Mouse (Mus musculus) ES-Bruce4 (cell line): Measurements from ENCODE around the gene Plcxd3. TPM values are rescaled to one million over a fixed set of nuclear protein-coding genes. Genes with fewer than 3 reads are reported as not detected.

Source experiments
- H3K27ac ChIP-seq: 2 replicates; pipeline ENCODE4 v1.5.1; 2012; ENCODE audit warnings: low read length, inconsistent platforms; ENCODE audit not compliant: insufficient read depth
- H3K27me3 ChIP-seq: 2 replicates; pipeline ENCODE4 v1.6.1; 2012; ENCODE audit warnings: mild to moderate bottlenecking, low read length, inconsistent platforms; ENCODE audit not compliant: control insufficient read depth, poor library complexity, insufficient read depth, severe bottlenecking
- H3K36me3 ChIP-seq: 2 replicates; pipeline ENCODE4 v1.6.1; 2012; ENCODE audit warnings: inconsistent platforms, mild to moderate bottlenecking, low read length, moderate library complexity; ENCODE audit not compliant: control insufficient read depth, poor library complexity, insufficient read depth, severe bottlenecking
- H3K4me1 ChIP-seq: one replicate; pipeline ENCODE4 v1.8.1; 2011; ENCODE audit warnings: low read length; ENCODE audit not compliant: control insufficient read depth, insufficient read depth
- H3K4me3 ChIP-seq: 2 replicates; pipeline ENCODE4 v1.5.1; 2011; ENCODE audit warnings: low read depth, mild to moderate bottlenecking, low read length
- H3K9ac ChIP-seq: 2 replicates; pipeline ENCODE4 v1.6.1; 2012; ENCODE audit warnings: low read depth, mild to moderate bottlenecking, inconsistent platforms; ENCODE audit not compliant: poor library complexity, severe bottlenecking
- H3K9me3 ChIP-seq: replicated peaks from 2 replicates; pipeline ENCODE4 v1.6.1; 2012; ENCODE audit warnings: mild to moderate bottlenecking, low read length, inconsistent platforms; ENCODE audit not compliant: control insufficient read depth, poor library complexity, insufficient read depth, severe bottlenecking
- CTCF ChIP-seq: IDR thresholded peaks from one replicate; pipeline ENCODE4 v1.8.1; 2011; ENCODE audit warnings: low read depth, low read length
- EP300 ChIP-seq: IDR thresholded peaks from 2 replicates; pipeline ENCODE4 v1.6.1; 2011; ENCODE audit warnings: low read depth, low read length; ENCODE audit not compliant: insufficient read depth
- POLR2A ChIP-seq: IDR thresholded peaks from one replicate; pipeline ENCODE4 v1.8.1; 2011; ENCODE audit warnings: low read length; ENCODE audit not compliant: insufficient read depth
- polyA plus RNA-seq: library from polyadenylated mRNA; stranded (reverse); fragments of >200 nt; gene quantifications from 2 replicates; pipeline ENCODE4 v1.2.4, GENCODE M21; 2011; ENCODE audit warnings: low read depth; ENCODE audit not compliant: missing spikeins, insufficient read depth, insufficient read length

Gene Plcxd3
- polyA plus RNA-seq, 1 experiment = not detected

DNA sequence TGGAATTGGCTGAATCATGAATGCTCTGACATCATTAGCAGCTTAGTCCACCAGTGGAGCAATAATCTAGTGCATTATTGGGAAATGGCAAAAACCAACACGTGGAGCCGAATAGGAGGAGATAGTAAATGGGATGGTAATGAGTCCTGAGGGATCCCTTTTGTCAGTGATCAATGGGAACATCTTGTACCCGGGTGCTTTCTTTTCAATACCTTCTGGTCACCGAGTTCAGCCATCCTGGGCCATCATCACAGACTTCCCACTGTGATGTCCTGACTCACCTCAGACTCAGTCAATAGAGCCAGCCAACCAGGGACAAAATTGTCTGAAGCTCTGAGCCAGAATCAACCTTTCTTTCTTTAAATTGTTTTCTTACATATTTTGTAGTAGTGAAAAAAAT, 24.8 kb downstream of the Plcxd3 start:
- Histone ChIP-seq H3K36me3 (no peaks in the 10 kb centered on the region), H3K9ac (no peak overlapping the region), H3K27ac (no peak overlapping the region), H3K4me1 (no peaks in the 10 kb centered on the region), H3K4me3 (no peak overlapping the region), H3K27me3 (no peaks in the 10 kb centered on the region), H3K9me3 (no peaks in the 10 kb centered on the region)
- no peak for TF ChIP-seq CTCF

DNA sequence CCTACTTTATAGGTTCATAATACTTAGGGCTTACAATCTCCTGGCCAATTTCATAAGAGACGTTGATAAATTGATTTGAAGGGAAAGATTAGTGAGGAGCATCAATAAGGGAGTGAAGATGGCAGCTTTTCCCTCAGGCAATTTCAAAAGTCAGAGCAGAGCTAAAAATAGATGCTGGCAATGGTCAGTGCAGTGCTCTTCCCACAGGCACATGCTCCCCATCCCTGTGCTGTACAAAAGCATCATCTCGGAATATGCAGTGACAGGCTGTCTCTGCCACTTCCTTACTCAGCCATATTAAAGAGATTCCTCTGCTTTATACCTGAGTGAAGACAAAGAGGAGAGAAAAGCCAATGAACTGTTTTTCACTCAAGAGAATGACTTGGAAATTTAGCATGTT, 36.0 kb downstream of the Plcxd3 start:
- Histone ChIP-seq H3K27ac (no peak overlapping the region), H3K4me3 (no peak overlapping the region), H3K4me1 (no peaks in the 10 kb centered on the region), H3K9ac (no peak overlapping the region), H3K27me3 (no peaks in the 10 kb centered on the region), H3K36me3 (no peaks in the 10 kb centered on the region), H3K9me3 (no peaks in the 10 kb centered on the region)
- TF ChIP-seq POLR2A (no peak), EP300 (no peak), CTCF (no peak)

DNA sequence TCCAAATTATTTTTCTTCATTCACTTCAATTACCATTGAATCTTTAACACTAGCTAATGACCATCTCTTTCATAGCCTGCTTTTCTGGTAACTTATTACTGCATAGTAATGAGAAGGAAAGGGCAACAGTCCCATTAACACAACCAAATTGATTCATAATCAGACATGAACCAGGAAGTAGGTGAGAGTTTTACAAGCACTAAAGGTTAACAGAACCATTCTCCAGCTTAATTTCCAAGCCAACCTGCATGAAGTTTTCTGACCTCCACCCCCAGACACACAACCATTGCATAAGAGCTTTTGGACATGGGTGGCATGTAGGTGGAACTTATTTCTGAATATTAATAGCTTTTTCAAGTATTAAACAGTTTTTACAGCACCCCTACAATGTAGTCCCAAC, 64.8 kb downstream of the Plcxd3 start:
- no peaks in the 10 kb centered on the region for H3K9me3 ChIP-seq
- H3K36me3 ChIP-seq = no peaks in the 10 kb centered on the region
- TF ChIP-seq POLR2A (no peak), EP300 (no peak), CTCF (no peak)

DNA sequence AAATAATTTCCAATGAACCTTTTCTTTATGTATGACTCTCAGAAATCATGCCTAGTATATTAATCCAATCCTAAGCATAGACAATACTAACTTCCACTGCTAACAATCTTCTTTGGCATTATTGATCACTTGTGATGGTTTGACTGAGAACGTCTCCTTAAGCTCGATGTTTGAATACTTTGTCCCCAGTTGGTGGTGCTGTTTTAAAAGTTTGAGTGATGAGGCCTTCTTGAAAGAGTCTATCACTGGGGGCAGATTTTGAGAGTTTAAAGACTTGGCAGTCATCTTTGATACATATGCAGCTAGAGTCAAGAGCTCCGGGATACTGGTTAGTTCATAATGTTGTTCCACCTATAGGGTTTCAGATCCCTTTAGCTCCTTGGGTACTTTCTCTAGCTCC, 120.9 kb downstream of the Plcxd3 start:
- no peaks in the 10 kb centered on the region for H3K9me3 ChIP-seq
- no peak overlapping the region for H3K27ac ChIP-seq
- no peaks in the 10 kb centered on the region for H3K27me3 ChIP-seq
- no peaks in the 10 kb centered on the region for H3K36me3 ChIP-seq
- H3K9ac ChIP-seq = no peak overlapping the region
- no peaks in the 10 kb centered on the region for H3K4me1 ChIP-seq
- no peak overlapping the region for H3K4me3 ChIP-seq
- TF ChIP-seq POLR2A = no peak
- TF ChIP-seq CTCF = no peak
- TF ChIP-seq EP300 = no peak

More for the DNA sequence above, 64.8 kb downstream of the Plcxd3 start:
- H3K27me3 ChIP-seq = no peaks in the 10 kb centered on the region
- no peaks in the 10 kb centered on the region for H3K4me1 ChIP-seq
- H3K9ac ChIP-seq = no peak overlapping the region
- H3K4me3 ChIP-seq = no peak overlapping the region
- H3K27ac ChIP-seq = no peak overlapping the region

DNA sequence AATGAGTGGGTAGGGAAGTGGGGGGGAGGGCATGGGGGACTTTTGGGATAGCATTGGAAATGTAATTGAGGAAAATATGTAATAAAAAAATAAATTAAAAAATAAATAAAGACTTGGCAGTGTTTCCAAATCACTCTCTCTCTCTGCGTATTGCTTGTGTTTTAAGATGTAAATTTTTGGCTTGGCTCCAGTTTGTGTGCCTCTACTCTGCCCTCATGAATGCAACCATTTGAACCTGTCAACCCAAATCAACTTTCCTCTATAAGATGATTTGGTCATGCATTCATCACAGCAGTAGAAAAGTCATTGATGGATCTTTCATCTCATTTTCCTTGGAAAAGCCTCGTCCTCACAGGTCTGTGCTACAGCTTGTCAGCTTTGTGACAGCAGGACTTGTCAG, 121.7 kb downstream of the Plcxd3 start:
- TF ChIP-seq POLR2A (no peak), EP300 (no peak), CTCF (no peak)
- H3K9me3 ChIP-seq = no peaks in the 10 kb centered on the region
- no peak overlapping the region for H3K9ac ChIP-seq
- no peak overlapping the region for H3K4me3 ChIP-seq
- no peak overlapping the region for H3K27ac ChIP-seq
- no peaks in the 10 kb centered on the region for H3K36me3 ChIP-seq
- H3K4me1 ChIP-seq = no peaks in the 10 kb centered on the region
- no peaks in the 10 kb centered on the region for H3K27me3 ChIP-seq

DNA sequence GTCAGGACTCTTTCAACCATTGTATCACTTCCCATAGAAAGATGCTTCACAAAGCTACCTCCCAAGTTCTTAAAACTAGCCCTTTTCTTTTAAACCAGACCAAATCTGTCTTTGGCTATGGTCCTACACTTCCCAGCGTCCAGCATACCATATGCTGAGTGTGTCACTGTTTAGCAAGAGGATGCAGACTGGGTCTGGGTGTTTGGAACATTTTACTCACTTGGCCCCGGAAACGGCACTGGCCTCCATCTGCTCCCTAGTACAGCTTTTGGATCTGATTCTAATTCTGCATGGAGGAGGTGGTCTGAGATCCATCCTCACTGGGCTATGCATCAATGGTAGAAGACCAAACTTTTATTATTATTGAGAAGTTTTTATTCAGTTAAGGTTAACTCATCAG, 122.7 kb downstream of the Plcxd3 start:
- Histone ChIP-seq H3K9me3 (no peaks in the 10 kb centered on the region), H3K9ac (no peak overlapping the region), H3K27ac (no peak overlapping the region), H3K4me3 (no peak overlapping the region), H3K36me3 (no peaks in the 10 kb centered on the region), H3K27me3 (no peaks in the 10 kb centered on the region), H3K4me1 (no peaks in the 10 kb centered on the region)
- TF ChIP-seq CTCF = no peak
- TF ChIP-seq EP300 = no peak
- TF ChIP-seq POLR2A = no peak
